Mouse (Mus musculus) bone marrow macrophage, adult 2 months (primary cell): ENCODE measurements around the gene Slc25a22. TPM values are rescaled to one million over a fixed set of nuclear protein-coding genes. Genes with fewer than 3 reads are reported as not detected.

ENCODE experiments used
- H3K27ac ChIP-seq: 2 replicates; pipeline ENCODE4 v1.5.1; 2012; ENCODE audit warnings: low read depth, low read length; ENCODE audit not compliant: insufficient read depth
- H3K4me1 ChIP-seq: 2 replicates; pipeline ENCODE4 v1.6.1; 2012; ENCODE audit warnings: low read length; ENCODE audit not compliant: control insufficient read depth, insufficient read depth
- H3K4me3 ChIP-seq: 2 replicates; pipeline ENCODE4 v1.5.1; 2012; ENCODE audit warnings: mild to moderate bottlenecking, low read length, moderate library complexity; ENCODE audit not compliant: insufficient read depth
- CTCF ChIP-seq: IDR thresholded peaks from 2 replicates; pipeline ENCODE4 v1.5.1; 2012; ENCODE audit warnings: low read depth, mild to moderate bottlenecking, low read length, moderate library complexity
- POLR2A ChIP-seq: IDR thresholded peaks from 2 replicates; pipeline ENCODE4 v1.6.1; 2012; ENCODE audit warnings: mild to moderate bottlenecking, low read depth, low read length, borderline replicate concordance
- polyA plus RNA-seq: library from polyadenylated mRNA; stranded (reverse); fragments of >200 nt; gene quantifications from 2 replicates; pipeline ENCODE4 v1.2.4, GENCODE M21; 2012; ENCODE audit not compliant: missing spikeins, insufficient read depth, insufficient read length

Gene Slc25a22
- polyA plus RNA-seq, 1 experiment: 21.4 TPM

- peaks cover 69% of the 10 kb centered on the region for H3K4me1 ChIP-seq
- TF ChIP-seq CTCF: no peak
- no peak for TF ChIP-seq POLR2A
- peak overlapping the region; percentile 75 for H3K4me3 ChIP-seq
- peak overlapping the region; percentile 41 for H3K27ac ChIP-seq
Observed at GRCm38 (mm10) chr7:141466607-141467148, 29.0 kb upstream of the Slc25a22 start.

- no peak for TF ChIP-seq POLR2A
- no peak for TF ChIP-seq CTCF
- Histone ChIP-seq H3K4me1 (peaks cover 69% of the 10 kb centered on the region), H3K4me3 (peak overlapping the region; percentile 21; the same call in 1 of the 2 replicates), H3K27ac (peak overlapping the region; percentile 66)
Observed at GRCm38 (mm10) chr7:141466045-141466394, 28.3 kb upstream of the Slc25a22 start.

GRCm38 (mm10) chr7:141465388-141466044 lies 27.8 kb upstream of the Slc25a22 start:
- peak overlapping the region; percentile 21; the same call in 1 of the 2 replicates for H3K4me3 ChIP-seq
- H3K27ac ChIP-seq: peak overlapping the region; percentile 66
- TF ChIP-seq POLR2A (no peak), CTCF (no peak)
- peaks cover 69% of the 10 kb centered on the region for H3K4me1 ChIP-seq

GRCm38 (mm10) chr7:141464603-141465201 lies 27.0 kb upstream of the Slc25a22 start:
- peaks cover 69% of the 10 kb centered on the region for H3K4me1 ChIP-seq
- no peak overlapping the region for H3K4me3 ChIP-seq
- no peak for TF ChIP-seq CTCF
- TF ChIP-seq POLR2A: no peak
- H3K27ac ChIP-seq: no peak overlapping the region

GRCm38 (mm10) chr7:141463824-141464602 lies 26.3 kb upstream of the Slc25a22 start:
- Histone ChIP-seq H3K4me1 (peaks cover 68% of the 10 kb centered on the region), H3K4me3 (no peak overlapping the region), H3K27ac (no peak overlapping the region)
- no peak for TF ChIP-seq POLR2A
- TF ChIP-seq CTCF: no peak

- TF ChIP-seq CTCF: no peak
- no peak for TF ChIP-seq POLR2A
- H3K4me3 ChIP-seq: peak overlapping the region; percentile 34
- H3K27ac ChIP-seq: no peak overlapping the region
- peaks cover 66% of the 10 kb centered on the region for H3K4me1 ChIP-seq
Observed at GRCm38 (mm10) chr7:141462333-141462821, 24.7 kb upstream of the Slc25a22 start.

- no peak overlapping the region for H3K27ac ChIP-seq
- H3K4me3 ChIP-seq: peak overlapping the region; percentile 56
- TF ChIP-seq POLR2A (no peak), CTCF (peak; percentile 14; the same call in 1 of the 2 replicates)
- H3K4me1 ChIP-seq: peaks cover 69% of the 10 kb centered on the region
Observed at GRCm38 (mm10) chr7:141461521-141462332, 24.0 kb upstream of the Slc25a22 start.

- Histone ChIP-seq H3K27ac (peak within 1 kb of the TSS; percentile 79), H3K4me1 (peaks cover 64% of the 10 kb centered on the region), H3K4me3 (peak within 1 kb of the TSS; percentile 56)
- TF ChIP-seq POLR2A (no peak), CTCF (no peak)
Observed at GRCm38 (mm10) chr7:141460391-141461113, 22.9 kb upstream of the Slc25a22 start, which contains the start of gene Cracr2b. Gene Cracr2b, plus strand, starts transcription at chr7:141461094.
